9 mouse cellular contexts compared by ENCODE assay signal in genomic region chr13:59041013-59041764, GRCm38 (mm10).
DNase-seq lines count a peak whose midpoint lies in the region; ATAC-seq and TF ChIP-seq lines count a peak whose summit lies in the region.
"Had no signal": no experiment of that assay in that cellular context is flagged by ENCODE, and none has a peak within 500 bp of the region (broad histone marks: within the 10 kb centered on the region; RNA-seq: fewer than 3 reads in every experiment).

No protein-coding gene starts in this region.

- 53% methylated on average over 9 of the region's 9 CpGs for WGBS in kidney, postnatal 0 days
- WGBS in hindbrain, embryonic 16.5 days = 20% methylated on average over 9 of the region's 9 CpGs
- 22% methylated on average over 9 of the region's 9 CpGs for WGBS in midbrain, embryonic 12.5 days

- H3K9ac ChIP-seq in kidney, postnatal 0 days (ENCODE audit: low read depth, low read length) = no peak overlapping the region
- peak overlapping the region; percentile 29; the same call in 1 of the 2 replicates for H3K9ac ChIP-seq in hindbrain, embryonic 16.5 days (ENCODE audit: low read depth, low read length)
- H3K9ac ChIP-seq in midbrain, embryonic 12.5 days (replicated peaks) = no peak overlapping the region
- H3K9ac ChIP-seq: limb, embryonic 15.5 days had no signal

- H3K4me3 ChIP-seq in kidney, postnatal 0 days (replicated peaks; ENCODE audit: low read depth, low read length) = no peak overlapping the region
- H3K4me3 ChIP-seq in hindbrain, embryonic 16.5 days (ENCODE audit: low read length) = no peak overlapping the region
- H3K4me3 ChIP-seq in midbrain, embryonic 12.5 days = 0 out of 2 replicates have a peak overlapping the region, but pooled peaks have one; percentile 18
- H3K4me3 ChIP-seq: limb, embryonic 15.5 days had no signal

- peak; percentile 10 for DNase-seq in kidney, postnatal 0 days (ENCODE audit: low spot score)
- no peak for DNase-seq in kidney, postnatal 14 days
- peak; percentile 53 for DNase-seq in right cerebral cortex, postnatal 4 days
- no peak for DNase-seq in heart, postnatal 14 days
- no peak for DNase-seq in heart, adult 8-10 months (ENCODE audit: low spot score)

- intact Hi-C loops in heart, postnatal 14 days (cut with DNase I) = no loop called here

- no peaks in the 10 kb centered on the region for H3K36me3 ChIP-seq in kidney, postnatal 0 days (ENCODE audit: insufficient read depth, low read length)
- no peaks in the 10 kb centered on the region for H3K36me3 ChIP-seq in hindbrain, embryonic 16.5 days (ENCODE audit: control insufficient read depth, insufficient read depth, low read length)
- no peaks in the 10 kb centered on the region for H3K36me3 ChIP-seq in midbrain, embryonic 12.5 days
- H3K36me3 ChIP-seq: limb, embryonic 15.5 days had no signal

- no peak for ATAC-seq in kidney, postnatal 0 days (replicated peaks; ENCODE audit: low FRiP score, low read depth)
- peak; percentile 99 for ATAC-seq in hindbrain, embryonic 16.5 days
- peak; percentile 99 for ATAC-seq in midbrain, embryonic 12.5 days (ENCODE audit: low FRiP score, low read depth)
- no peak for ATAC-seq in activated CD4-positive, CD25-positive, alpha-beta regulatory T cell, adult 4 months

- no peak overlapping the region for H3K27ac ChIP-seq in kidney, postnatal 0 days
- H3K27ac ChIP-seq in hindbrain, embryonic 16.5 days (ENCODE audit: low read depth, low read length) = peak overlapping the region; percentile 91
- H3K27ac ChIP-seq in midbrain, embryonic 12.5 days (replicated peaks) = peak overlapping the region; percentile 92
- H3K27ac ChIP-seq: limb, embryonic 15.5 days had no signal

- no peak for TF ChIP-seq CTCF in kidney, postnatal 0 days (IDR thresholded peaks at IDR 0.05; ENCODE audit: low read depth)

- no peaks in the 10 kb centered on the region for H3K9me3 ChIP-seq in kidney, postnatal 0 days (replicated peaks; ENCODE audit: low read length)
- H3K9me3 ChIP-seq in hindbrain, embryonic 16.5 days (ENCODE audit: control insufficient read depth, low read length) = no peaks in the 10 kb centered on the region
- H3K9me3 ChIP-seq in midbrain, embryonic 12.5 days = no peaks in the 10 kb centered on the region
- H3K9me3 ChIP-seq: limb, embryonic 15.5 days had no signal

- H3K4me2 ChIP-seq in kidney, postnatal 0 days (ENCODE audit: low read length) = no peak overlapping the region
- H3K4me2 ChIP-seq in hindbrain, embryonic 16.5 days (ENCODE audit: low read length) = peak overlapping the region; percentile 40
- peak overlapping the region; percentile 44 for H3K4me2 ChIP-seq in midbrain, embryonic 12.5 days (replicated peaks)
- H3K4me2 ChIP-seq: limb, embryonic 15.5 days had no signal

- no peaks in the 10 kb centered on the region for H3K4me1 ChIP-seq in kidney, postnatal 0 days (replicated peaks; ENCODE audit: insufficient read depth, low read length)
- peaks cover 22% of the 10 kb centered on the region for H3K4me1 ChIP-seq in hindbrain, embryonic 16.5 days (ENCODE audit: control insufficient read depth, insufficient read depth, low read depth, low read length)
- peaks cover 28% of the 10 kb centered on the region for H3K4me1 ChIP-seq in midbrain, embryonic 12.5 days
- H3K4me1 ChIP-seq: limb, embryonic 15.5 days had no signal

- no peaks in the 10 kb centered on the region for H3K27me3 ChIP-seq in kidney, postnatal 0 days (ENCODE audit: insufficient read depth, low read length)
- H3K27me3 ChIP-seq in hindbrain, embryonic 16.5 days (replicated peaks; ENCODE audit: control insufficient read depth, insufficient read depth, low read length) = no peaks in the 10 kb centered on the region
- no peaks in the 10 kb centered on the region for H3K27me3 ChIP-seq in midbrain, embryonic 12.5 days
- H3K27me3 ChIP-seq: limb, embryonic 15.5 days had no signal

Comparison
In these comparisons a context has a peak if more than half of its experiments do, and no peak if none do; other contexts are left out.
1. DNase-seq: peak in kidney, postnatal 0 days (single experiment) and right cerebral cortex, postnatal 4 days (single experiment); none in kidney, postnatal 14 days (single experiment), heart, postnatal 14 days (0 of 2) and heart, adult 8-10 months (single experiment).
2. ATAC-seq: peak in hindbrain, embryonic 16.5 days (single experiment) and midbrain, embryonic 12.5 days (single experiment); none in kidney, postnatal 0 days (single experiment) and activated CD4-positive, CD25-positive, alpha-beta regulatory T cell, adult 4 months (single experiment).